Mouse (Mus musculus) limb, embryonic 12.5 days (tissue): ENCODE data around the gene Slc25a11. TPM values are rescaled to one million over a fixed set of nuclear protein-coding genes. Genes with fewer than 3 reads are reported as not detected.

Experiments
- ATAC-seq: fragments of 200-750 bp; cut with Nextera tagmentation; 2 replicates; pipeline ENCODE4 v1.8.0; 2017; ENCODE audit warnings: low read depth, moderate TSS enrichment; ENCODE audit not compliant: insufficient number of reproducible peaks, insufficient read depth, low FRiP score, low TSS enrichment
- H3K27ac ChIP-seq: fragments of 300-500 bp; sonication (generic); 2 replicates; pipeline ENCODE4 v1.5.1; 2016; ENCODE audit warnings: mild to moderate bottlenecking, moderate library complexity
- H3K27me3 ChIP-seq: fragments of 300-500 bp; sonication (generic); 2 replicates; pipeline ENCODE4 v1.6.1; 2016; ENCODE audit warnings: mild to moderate bottlenecking, moderate library complexity
- H3K36me3 ChIP-seq: fragments of 300-500 bp; sonication (generic); 2 replicates; pipeline ENCODE4 v1.6.1; 2016; ENCODE audit warnings: mild to moderate bottlenecking, moderate library complexity
- H3K4me1 ChIP-seq: fragments of 300-500 bp; sonication (generic); replicated peaks from 2 replicates; pipeline ENCODE4 v1.6.1; 2016
- H3K4me2 ChIP-seq: fragments of 300-500 bp; sonication (generic); 2 replicates; pipeline ENCODE4 v1.6.1; 2016; ENCODE audit warnings: mild to moderate bottlenecking, moderate library complexity
- H3K4me3 ChIP-seq: fragments of 300-500 bp; sonication (generic); replicated peaks from 2 replicates; pipeline ENCODE4 v1.5.1; 2016; ENCODE audit warnings: mild to moderate bottlenecking
- H3K9ac ChIP-seq: fragments of 300-500 bp; sonication (generic); replicated peaks from 2 replicates; pipeline ENCODE4 v1.6.1; 2016; ENCODE audit warnings: mild to moderate bottlenecking, moderate library complexity
- H3K9me3 ChIP-seq: fragments of 300-500 bp; sonication (generic); 2 replicates; pipeline ENCODE4 v1.6.1; 2016; ENCODE audit warnings: mild to moderate bottlenecking, moderate library complexity
- WGBS: fragments of 180-500 bp; shearing (Covaris S2); methylation state at CpG from one replicate; pipeline ENCODE4 v1.1.7; 2016; 5-methylcytosine and 5-hydroxymethylcytosine counted together
- polyA plus RNA-seq: library from polyadenylated mRNA; unstranded; fragments of >200 nt; fragmentation: Nextera tagmentation; extraction: Ambion mirVana; gene quantifications from 2 replicates; pipeline ENCODE4 v1.2.1, GENCODE M21; 2016

Gene Slc25a11
- polyA plus RNA-seq, 1 experiment from 2014 or later: 161 TPM

- Histone ChIP-seq H3K4me2 (peak overlapping the region; percentile 75), H3K27me3 (peaks cover 18% of the 10 kb centered on the region), H3K4me1 (peaks cover 15% of the 10 kb centered on the region), H3K9ac (peak overlapping the region; percentile 47), H3K27ac (0 out of 2 replicates have a peak overlapping the region, but pooled peaks have one; percentile 53), H3K36me3 (peaks cover 38% of the 10 kb centered on the region), H3K9me3 (no peaks in the 10 kb centered on the region), H3K4me3 (peak overlapping the region; percentile 38)
- WGBS: under 1% methylated on average over 17 of the region's 17 CpGs
- ATAC-seq: peak; percentile 75
These were observed 32.2 kb downstream of the Slc25a11 start for GRCm38 (mm10) chr11:70615074-70615473.

DNA sequence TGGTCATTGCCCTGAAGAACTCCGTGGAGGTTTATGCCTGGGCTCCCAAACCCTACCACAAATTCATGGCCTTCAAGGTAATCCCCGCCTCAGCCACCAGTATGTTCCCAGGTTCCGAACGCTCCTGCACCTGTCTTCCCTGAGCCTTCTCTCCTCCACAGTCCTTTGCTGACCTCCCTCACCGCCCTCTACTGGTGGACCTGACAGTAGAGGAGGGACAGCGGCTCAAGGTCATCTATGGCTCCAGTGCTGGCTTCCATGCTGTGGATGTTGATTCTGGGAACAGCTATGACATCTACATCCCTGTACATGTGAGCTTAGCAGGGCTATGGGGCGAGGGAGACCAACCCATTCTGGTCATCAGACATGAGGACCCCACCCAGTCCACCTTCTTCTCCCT lies 34.8 kb downstream of the Slc25a11 start:
- H3K4me3 ChIP-seq: no peak overlapping the region
- no peak for ATAC-seq
- peaks cover 64% of the 10 kb centered on the region for H3K36me3 ChIP-seq
- no peaks in the 10 kb centered on the region for H3K9me3 ChIP-seq
- 77% methylated on average over 7 of the region's 7 CpGs for WGBS
- peaks cover 15% of the 10 kb centered on the region for H3K4me1 ChIP-seq
- H3K27me3 ChIP-seq: peaks cover 18% of the 10 kb centered on the region
- no peak overlapping the region for H3K27ac ChIP-seq
- no peak overlapping the region for H3K9ac ChIP-seq
- no peak overlapping the region for H3K4me2 ChIP-seq

DNA sequence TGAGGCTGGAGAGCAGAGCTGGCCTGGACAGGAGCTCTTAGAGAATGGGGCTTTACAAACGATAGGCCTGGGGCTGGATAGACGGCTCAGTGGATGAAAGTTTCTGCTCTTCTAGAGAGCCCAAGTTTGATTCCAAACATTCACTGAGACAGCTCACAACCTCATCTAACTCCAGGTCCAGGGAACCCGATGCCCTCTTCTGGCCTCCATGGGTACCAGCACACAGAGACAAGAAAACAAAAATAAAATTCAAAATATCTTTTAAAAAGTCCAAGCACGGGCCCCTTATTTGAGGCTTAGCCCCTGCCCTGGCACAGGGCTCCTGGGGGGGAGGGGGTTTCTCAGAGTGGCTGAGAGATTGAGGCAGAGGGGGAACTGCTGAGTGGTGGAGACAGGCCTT lies 36.5 kb downstream of the Slc25a11 start:
- ATAC-seq: no peak
- Histone ChIP-seq H3K27ac (no peak overlapping the region), H3K36me3 (peaks cover 82% of the 10 kb centered on the region), H3K9me3 (no peaks in the 10 kb centered on the region), H3K9ac (no peak overlapping the region), H3K4me2 (no peak overlapping the region), H3K27me3 (peaks cover 3% of the 10 kb centered on the region), H3K4me3 (no peak overlapping the region), H3K4me1 (peaks cover 15% of the 10 kb centered on the region)
- 84% methylated on average over 4 of the region's 4 CpGs for WGBS

DNA sequence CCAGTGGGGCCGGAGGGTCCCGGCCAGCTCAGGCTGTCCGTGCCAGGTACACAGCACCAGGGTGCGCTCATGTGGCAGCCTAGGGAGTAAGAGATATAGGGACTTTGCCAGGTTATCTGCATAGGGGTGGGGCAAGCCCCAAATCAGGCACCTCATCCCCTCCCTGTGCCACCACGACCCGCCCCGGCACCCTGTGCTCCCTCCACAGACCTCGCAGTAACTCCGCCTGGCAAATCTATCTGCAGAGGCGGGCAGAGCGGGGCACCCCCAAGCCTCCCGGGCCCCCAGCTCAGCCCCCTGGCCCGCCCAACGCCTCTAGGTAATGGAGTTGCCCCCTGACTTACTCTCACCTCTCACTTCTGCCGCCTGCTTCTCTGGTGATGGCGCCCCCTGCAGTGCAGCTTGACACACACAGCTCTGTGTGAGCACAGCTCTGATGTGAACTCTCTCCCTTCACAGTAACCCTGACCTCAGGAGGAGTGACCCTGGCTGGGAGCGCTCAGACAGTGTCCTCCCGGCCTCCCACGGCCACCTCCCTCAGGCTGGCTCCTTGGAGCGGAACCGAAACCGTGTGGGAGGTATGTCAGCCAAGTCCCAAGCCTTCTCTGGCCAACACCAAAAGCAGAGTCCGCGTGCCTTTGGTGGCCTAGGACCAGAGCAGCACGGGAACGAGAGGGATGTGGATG lies 38.8 kb downstream of the Slc25a11 start:
- 92% methylated on average over 26 of the region's 26 CpGs for WGBS
- Histone ChIP-seq H3K4me3 (no peak overlapping the region), H3K9me3 (no peaks in the 10 kb centered on the region), H3K4me1 (no peaks in the 10 kb centered on the region), H3K27ac (no peak overlapping the region), H3K36me3 (peaks cover 100% of the 10 kb centered on the region), H3K4me2 (no peak overlapping the region), H3K9ac (no peak overlapping the region), H3K27me3 (no peaks in the 10 kb centered on the region)
- ATAC-seq: no peak

GRCm38 (mm10) chr11:70607611-70608010 lies 39.7 kb downstream of the Slc25a11 start:
- Histone ChIP-seq H3K4me1 (no peaks in the 10 kb centered on the region), H3K36me3 (peaks cover 100% of the 10 kb centered on the region)

GRCm38 (mm10) chr11:70606717-70607116 lies 40.6 kb downstream of the Slc25a11 start:
- Histone ChIP-seq H3K36me3 (peaks cover 100% of the 10 kb centered on the region), H3K4me3 (no peak overlapping the region), H3K4me1 (no peaks in the 10 kb centered on the region), H3K9me3 (no peaks in the 10 kb centered on the region), H3K4me2 (no peak overlapping the region), H3K27me3 (no peaks in the 10 kb centered on the region), H3K27ac (no peak overlapping the region), H3K9ac (0 out of 2 replicates have a peak overlapping the region, but pooled peaks have one; percentile 23)
- no peak for ATAC-seq
- 71% methylated on average over 12 of the region's 12 CpGs for WGBS

More at GRCm38 (mm10) chr11:70607611-70608010, 39.7 kb downstream of the Slc25a11 start:
- no peak overlapping the region for H3K27ac ChIP-seq
- H3K4me3 ChIP-seq: no peak overlapping the region
- no peaks in the 10 kb centered on the region for H3K9me3 ChIP-seq
- no peak for ATAC-seq
- H3K4me2 ChIP-seq: no peak overlapping the region
- H3K9ac ChIP-seq: no peak overlapping the region
- no peaks in the 10 kb centered on the region for H3K27me3 ChIP-seq
- WGBS: 92% methylated on average over 9 of the region's 9 CpGs

GRCm38 (mm10) chr11:70605024-70605566 lies 42.2 kb downstream of the Slc25a11 start:
- 62% methylated on average over 14 of the region's 14 CpGs for WGBS
- no peak for ATAC-seq
- Histone ChIP-seq H3K9me3 (no peaks in the 10 kb centered on the region), H3K4me2 (no peak overlapping the region), H3K9ac (no peak overlapping the region), H3K27ac (no peak overlapping the region), H3K4me1 (no peaks in the 10 kb centered on the region), H3K36me3 (peaks cover 95% of the 10 kb centered on the region), H3K4me3 (no peak overlapping the region), H3K27me3 (no peaks in the 10 kb centered on the region)

- Histone ChIP-seq H3K4me3 (no peak overlapping the region), H3K27me3 (no peaks in the 10 kb centered on the region), H3K9me3 (no peaks in the 10 kb centered on the region), H3K36me3 (peaks cover 63% of the 10 kb centered on the region), H3K9ac (no peak overlapping the region), H3K27ac (no peak overlapping the region), H3K4me2 (no peak overlapping the region), H3K4me1 (no peaks in the 10 kb centered on the region)
- WGBS: 91% methylated on average over 9 of the region's 9 CpGs
- no peak for ATAC-seq
These were observed 48.8 kb downstream of the Slc25a11 start for GRCm38 (mm10) chr11:70598451-70598953.

GRCm38 (mm10) chr11:70597301-70597700 lies 50.0 kb downstream of the Slc25a11 start:
- Histone ChIP-seq H3K4me3 (no peak overlapping the region), H3K36me3 (peaks cover 50% of the 10 kb centered on the region), H3K27ac (no peak overlapping the region), H3K9me3 (no peaks in the 10 kb centered on the region), H3K9ac (no peak overlapping the region), H3K4me1 (no peaks in the 10 kb centered on the region), H3K4me2 (no peak overlapping the region), H3K27me3 (no peaks in the 10 kb centered on the region)
- no peak for ATAC-seq
- 88% methylated on average over 6 of the region's 6 CpGs for WGBS

DNA sequence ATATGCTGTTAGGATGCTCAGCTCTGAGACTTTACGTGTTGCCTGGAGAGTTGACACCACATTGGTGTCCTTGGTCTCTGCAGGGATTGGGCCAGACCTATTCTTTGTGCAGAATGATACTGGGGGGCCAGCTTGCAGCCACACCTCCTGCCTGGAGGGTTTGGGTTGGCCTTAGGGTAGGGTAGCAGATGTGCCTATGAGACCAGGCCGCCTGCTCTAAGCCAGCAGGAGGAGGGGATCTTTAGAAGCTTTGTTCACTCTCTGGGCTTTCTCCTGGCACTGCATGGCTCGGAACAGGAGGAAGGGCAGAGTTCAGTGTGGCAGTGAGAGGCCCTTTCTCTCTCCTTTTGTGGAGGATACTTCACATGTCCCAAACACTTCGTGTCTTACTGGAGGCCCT lies 51.2 kb downstream of the Slc25a11 start:
- Histone ChIP-seq H3K4me1 (no peaks in the 10 kb centered on the region), H3K9ac (no peak overlapping the region)
- WGBS: 74% methylated on average over 4 of the region's 4 CpGs

GRCm38 (mm10) chr11:70595638-70596037 lies 51.6 kb downstream of the Slc25a11 start:
- H3K36me3 ChIP-seq: peaks cover 37% of the 10 kb centered on the region
- H3K4me1 ChIP-seq: no peaks in the 10 kb centered on the region
- H3K27ac ChIP-seq: no peak overlapping the region
- no peak overlapping the region for H3K9ac ChIP-seq
- H3K9me3 ChIP-seq: no peaks in the 10 kb centered on the region
- H3K4me2 ChIP-seq: no peak overlapping the region
- ATAC-seq: no peak
- H3K4me3 ChIP-seq: no peak overlapping the region
- no peaks in the 10 kb centered on the region for H3K27me3 ChIP-seq
- WGBS: 79% methylated on average over 2 of the region's 2 CpGs

More for the DNA sequence above, 51.2 kb downstream of the Slc25a11 start:
- Histone ChIP-seq H3K4me3 (no peak overlapping the region), H3K4me2 (no peak overlapping the region), H3K36me3 (peaks cover 38% of the 10 kb centered on the region), H3K9me3 (no peaks in the 10 kb centered on the region), H3K27ac (no peak overlapping the region), H3K27me3 (no peaks in the 10 kb centered on the region)
- ATAC-seq: no peak
